Mouse (Mus musculus) E14TG2a.4 (cell line): ENCODE data around the gene Nprl3.
"Not testable (repeated sequence)": the region's sequence is repeated elsewhere in the genome, so short reads cannot be mapped to it uniquely, and the experiment has no call there.

Source experiments
- CTCF ChIP-seq: conservative IDR thresholded peaks from 2 replicates; pipeline ENCODE4 v1.5.1; 2014; ENCODE audit warnings: low read length
- POU5F1 ChIP-seq: IDR thresholded peaks from 2 replicates; pipeline ENCODE4 v1.6.1; 2014; ENCODE audit warnings: low read length, borderline replicate concordance

DNA sequence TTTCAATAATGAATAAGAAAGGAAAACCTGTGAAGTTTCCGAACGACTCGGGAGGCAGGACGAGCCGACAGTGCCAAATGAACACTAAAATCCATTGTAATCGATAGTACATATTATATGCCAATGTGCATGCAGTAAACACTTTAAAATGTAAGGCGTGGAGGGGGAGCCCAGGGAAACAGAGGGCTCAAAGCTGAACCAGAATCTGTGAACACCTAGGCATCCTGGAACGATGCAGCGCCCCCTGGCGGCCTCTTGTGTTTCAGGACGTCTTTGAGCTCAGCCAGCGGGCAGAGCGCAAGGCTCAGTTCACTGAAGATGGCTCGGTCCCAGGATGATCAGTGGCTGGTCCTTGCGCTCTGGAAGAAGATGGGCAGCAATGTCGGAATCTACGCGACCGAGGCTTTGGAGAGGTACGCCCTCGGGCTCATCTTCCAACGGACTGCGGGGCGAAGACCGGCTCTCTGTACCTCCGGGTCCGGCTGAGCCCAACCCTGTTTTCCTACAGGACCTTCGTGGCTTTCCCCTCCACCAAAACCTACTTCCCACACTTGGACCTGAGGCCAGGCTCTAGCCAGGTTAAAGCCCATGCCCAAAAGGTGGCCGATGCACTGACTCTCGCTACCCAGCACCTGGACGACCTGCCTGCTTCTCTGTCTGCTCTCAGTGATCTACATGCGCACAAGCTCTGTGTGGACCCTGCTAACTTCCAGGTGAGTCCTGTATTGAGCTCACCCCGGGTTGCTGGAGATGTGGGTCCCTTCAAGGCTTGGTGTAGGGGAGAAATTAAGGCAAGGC lies 19.4 kb upstream of the Nprl3 start, which contains the start of gene Hbq1b:
- peak; percentile 48 for TF ChIP-seq CTCF
- not testable (repeated sequence) for TF ChIP-seq POU5F1
